Mouse (Mus musculus): Measurements from ENCODE around the gene Fhit. TPM values are rescaled to one million over a fixed set of nuclear protein-coding genes. Genes with fewer than 3 reads are reported as not detected.

The Fhit gene
- polyA plus RNA-seq, 1 experiment from 2014 or later: 4.5 TPM

DNA sequence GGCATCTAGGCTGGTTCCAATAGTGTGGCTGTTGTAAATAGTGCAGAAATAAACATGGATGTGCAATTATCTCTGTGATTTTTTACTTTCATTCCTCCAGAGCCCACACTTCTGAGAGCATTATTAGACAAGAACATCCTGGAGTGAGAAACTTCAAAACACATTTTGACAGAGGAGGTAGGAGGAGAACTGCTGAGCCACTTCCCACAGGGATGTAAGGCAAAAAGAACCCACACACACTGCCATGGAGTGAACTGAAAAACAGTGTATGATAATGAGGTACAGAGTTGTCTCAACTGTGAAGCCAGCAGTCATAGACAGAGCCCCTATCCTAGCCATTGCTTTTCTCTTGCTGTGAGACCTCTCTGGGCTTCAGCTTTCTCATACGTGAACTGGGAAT is 1652.2 kb downstream of the Fhit start:
- 90% methylated on average over 1 of the region's 1 CpGs for WGBS
- ATAC-seq (ENCODE audit: insufficient read depth, low FRiP score, low TSS enrichment): no peak
- DNase-seq (ENCODE audit: low spot score): no peak
- H3K4me3 ChIP-seq (ENCODE audit: low read depth, low read length): no peak overlapping the region
- no peaks in the 10 kb centered on the region for H3K9me3 ChIP-seq (ENCODE audit: control insufficient read depth, low read length)
- H3K27me3 ChIP-seq (ENCODE audit: control insufficient read depth, insufficient read depth, low read length): no peaks in the 10 kb centered on the region
- H3K27ac ChIP-seq (ENCODE audit: low read depth, low read length): no peak overlapping the region
- H3K9ac ChIP-seq (ENCODE audit: low read length): no peak overlapping the region
- H3K36me3 ChIP-seq (ENCODE audit: control insufficient read depth, insufficient read depth, low read length): no peaks in the 10 kb centered on the region
- H3K4me1 ChIP-seq (ENCODE audit: control insufficient read depth, insufficient read depth, low read length): no peaks in the 10 kb centered on the region
- no peak overlapping the region for H3K4me2 ChIP-seq (ENCODE audit: low read depth)

Other genes with a start within 250 kb of the Fhit start
- gene Gm3839, start 194.7 kb upstream of the Fhit start, polyA plus RNA-seq (2014; fragmentation: Nextera tagmentation; extraction: Ambion mirVana): 1.9 and 2.0 TPM in 2 replicates